Mouse (Mus musculus) testis, adult 2 months (tissue): ENCODE data around the gene Slf2. TPM values are rescaled to one million over a fixed set of nuclear protein-coding genes. Genes with fewer than 3 reads are reported as not detected.

Experiments
- H3K27ac ChIP-seq: fragments of 200-500 bp; 2 replicates; pipeline ENCODE4 v1.5.1; 2012; ENCODE audit warnings: low read depth, low read length; ENCODE audit not compliant: control insufficient read depth, insufficient read depth
- H3K27me3 ChIP-seq: fragments of 200-500 bp; 2 replicates; pipeline ENCODE4 v1.6.1; 2012; ENCODE audit warnings: mild to moderate bottlenecking, low read length, moderate library complexity; ENCODE audit not compliant: control insufficient read depth, insufficient read depth
- H3K36me3 ChIP-seq: fragments of 200-500 bp; 2 replicates; pipeline ENCODE4 v1.6.1; 2012; ENCODE audit warnings: mild to moderate bottlenecking, low read length; ENCODE audit not compliant: control insufficient read depth, insufficient read depth
- H3K4me1 ChIP-seq: fragments of 200-500 bp; 2 replicates; pipeline ENCODE4 v1.6.1; 2012; ENCODE audit warnings: low read length; ENCODE audit not compliant: control insufficient read depth, insufficient read depth
- H3K4me3 ChIP-seq: fragments of 200-500 bp; 2 replicates; pipeline ENCODE4 v1.5.1; 2012; ENCODE audit warnings: low read depth, mild to moderate bottlenecking, low read length, moderate library complexity, mixed read lengths; ENCODE audit not compliant: control insufficient read depth
- CTCF ChIP-seq: fragments of 200-500 bp; IDR thresholded peaks from 2 replicates; pipeline ENCODE4 v1.5.1; 2012; ENCODE audit warnings: low read depth, mild to moderate bottlenecking, inconsistent platforms, low read length, moderate library complexity; ENCODE audit not compliant: control insufficient read depth, insufficient read depth, insufficient replicate concordance
- POLR2A ChIP-seq: fragments of 200-500 bp; IDR thresholded peaks from 2 replicates; pipeline ENCODE4 v1.6.1; 2012; ENCODE audit warnings: low read depth, mild to moderate bottlenecking, inconsistent platforms, low read length, moderate library complexity; ENCODE audit not compliant: control insufficient read depth
- polyA plus RNA-seq: library from polyadenylated mRNA; depleted of rRNA; stranded (reverse); fragments of >200 nt; gene quantifications from 2 replicates; pipeline ENCODE4 v1.2.3, GENCODE M21; 2012

Slf2 gene
- polyA plus RNA-seq, 1 experiment = 21.5 TPM

- H3K27ac ChIP-seq = peak overlapping the region; percentile 62
These were observed 87.0 kb downstream of the Slf2 start for GRCm38 (mm10) chr19:45017909-45018308.

GRCm38 (mm10) chr19:45018351-45018831 lies 87.4 kb downstream of the Slf2 start:
- no peaks in the 10 kb centered on the region for H3K36me3 ChIP-seq
- H3K27me3 ChIP-seq = peaks cover 3% of the 10 kb centered on the region
- peaks cover 30% of the 10 kb centered on the region for H3K4me1 ChIP-seq
- TF ChIP-seq POLR2A = no peak
- TF ChIP-seq CTCF = no peak
- peak overlapping the region; percentile 86 for H3K27ac ChIP-seq
- H3K4me3 ChIP-seq = peak overlapping the region; percentile 84

More at GRCm38 (mm10) chr19:45017909-45018308, 87.0 kb downstream of the Slf2 start:
- Histone ChIP-seq H3K36me3 (no peaks in the 10 kb centered on the region), H3K4me1 (peaks cover 30% of the 10 kb centered on the region), H3K27me3 (peaks cover 3% of the 10 kb centered on the region), H3K4me3 (peak overlapping the region; percentile 84)
- TF ChIP-seq CTCF = no peak
- TF ChIP-seq POLR2A = 0 out of 2 replicates have a peak, but pooled peaks have one; percentile 30

GRCm38 (mm10) chr19:45020348-45020747 lies 89.4 kb downstream of the Slf2 start:
- no peaks in the 10 kb centered on the region for H3K36me3 ChIP-seq
- H3K27ac ChIP-seq = no peak overlapping the region
- H3K4me1 ChIP-seq = peaks cover 29% of the 10 kb centered on the region
- no peak for TF ChIP-seq POLR2A
- TF ChIP-seq CTCF = no peak
- H3K4me3 ChIP-seq = no peak overlapping the region
- H3K27me3 ChIP-seq = peaks cover 3% of the 10 kb centered on the region

GRCm38 (mm10) chr19:45021362-45021761 lies 90.4 kb downstream of the Slf2 start:
- Histone ChIP-seq H3K27me3 (no peaks in the 10 kb centered on the region; the same call in none of the 2 replicates), H3K4me1 (peaks cover 27% of the 10 kb centered on the region), H3K27ac (no peak overlapping the region), H3K36me3 (no peaks in the 10 kb centered on the region), H3K4me3 (no peak overlapping the region)
- TF ChIP-seq CTCF = no peak
- no peak for TF ChIP-seq POLR2A

- no peak overlapping the region for H3K4me3 ChIP-seq
- no peak overlapping the region for H3K27ac ChIP-seq
- TF ChIP-seq POLR2A (no peak), CTCF (no peak)
- no peaks in the 10 kb centered on the region; the same call in 1 of the 2 replicates for H3K27me3 ChIP-seq
- H3K36me3 ChIP-seq = no peaks in the 10 kb centered on the region
- peaks cover 26% of the 10 kb centered on the region for H3K4me1 ChIP-seq
These were observed 93.0 kb downstream of the Slf2 start for GRCm38 (mm10) chr19:45023993-45024392.

GRCm38 (mm10) chr19:45024775-45025174 lies 93.8 kb downstream of the Slf2 start:
- peak overlapping the region; percentile 53 for H3K4me3 ChIP-seq
- no peaks in the 10 kb centered on the region for H3K36me3 ChIP-seq
- no peak for TF ChIP-seq CTCF
- no peak for TF ChIP-seq POLR2A

GRCm38 (mm10) chr19:45025937-45026568 lies 95.1 kb downstream of the Slf2 start:
- no peaks in the 10 kb centered on the region; the same call in 1 of the 2 replicates for H3K27me3 ChIP-seq
- H3K4me3 ChIP-seq = no peak overlapping the region
- no peaks in the 10 kb centered on the region for H3K36me3 ChIP-seq
- peaks cover 30% of the 10 kb centered on the region for H3K4me1 ChIP-seq
- H3K27ac ChIP-seq = no peak overlapping the region
- no peak for TF ChIP-seq CTCF
- TF ChIP-seq POLR2A = no peak

More at GRCm38 (mm10) chr19:45024775-45025174, 93.8 kb downstream of the Slf2 start:
- no peaks in the 10 kb centered on the region; the same call in 1 of the 2 replicates for H3K27me3 ChIP-seq
- H3K4me1 ChIP-seq = peaks cover 31% of the 10 kb centered on the region
- no peak overlapping the region for H3K27ac ChIP-seq

- Histone ChIP-seq H3K4me3 (no peak overlapping the region), H3K36me3 (no peaks in the 10 kb centered on the region), H3K27ac (0 out of 2 replicates have a peak overlapping the region, but pooled peaks have one; percentile 16), H3K4me1 (peaks cover 30% of the 10 kb centered on the region), H3K27me3 (no peaks in the 10 kb centered on the region; the same call in 1 of the 2 replicates)
- TF ChIP-seq POLR2A = no peak
- TF ChIP-seq CTCF = no peak
These were observed 96.2 kb downstream of the Slf2 start for GRCm38 (mm10) chr19:45026958-45027670.
